Mouse (Mus musculus) brown adipose tissue, adult 24 weeks (tissue): ENCODE data around the gene Irgq. TPM values are rescaled to one million over a fixed set of nuclear protein-coding genes. Genes with fewer than 3 reads are reported as not detected.

Experiments
- H3K27ac ChIP-seq: fragments of 200-500 bp; replicated peaks from 2 replicates; pipeline ENCODE4 v1.5.1; 2012; ENCODE audit warnings: low read depth, mild to moderate bottlenecking, low read length
- H3K4me1 ChIP-seq: fragments of 200-500 bp; 2 replicates; pipeline ENCODE4 v1.6.1; 2012; ENCODE audit warnings: low read length, mixed read lengths; ENCODE audit not compliant: control insufficient read depth, insufficient read depth, insufficient read length
- H3K4me3 ChIP-seq: fragments of 200-500 bp; 2 replicates; pipeline ENCODE4 v1.5.1; 2012; ENCODE audit warnings: low read depth, mild to moderate bottlenecking, low read length, moderate library complexity; ENCODE audit not compliant: insufficient read depth
- polyA plus RNA-seq: library from polyadenylated mRNA; stranded (reverse); fragments of >200 nt; gene quantifications from 2 replicates; pipeline ENCODE4 v1.2.4, GENCODE M21; 2012; ENCODE audit not compliant: missing spikeins, insufficient read depth, insufficient read length

Gene Irgq
- polyA plus RNA-seq, 1 experiment: 9.2 TPM

GRCm38 (mm10) chr7:24528861-24529260, 1.6 kb upstream of the Irgq start:
- Histone ChIP-seq H3K4me1 (peaks cover 5% of the 10 kb centered on the region; the same call in 1 of the 2 replicates), H3K4me3 (no peak overlapping the region), H3K27ac (no peak overlapping the region)

GRCm38 (mm10) chr7:24529580-24529979, 909 bp upstream of the Irgq start:
- peak overlapping the region; percentile 64 for H3K4me3 ChIP-seq
- H3K4me1 ChIP-seq: peaks cover 5% of the 10 kb centered on the region; the same call in 1 of the 2 replicates
- peak overlapping the region; percentile 92 for H3K27ac ChIP-seq

GRCm38 (mm10) chr7:24531211-24531971, 902 bp downstream of the Irgq start:
- peak overlapping the region; percentile 52 for H3K27ac ChIP-seq
- H3K4me3 ChIP-seq: peak overlapping the region; percentile 66
- H3K4me1 ChIP-seq: peaks cover 5% of the 10 kb centered on the region; the same call in 1 of the 2 replicates

- 0 out of 2 replicates have a peak, but pooled peaks cover 5% of the 10 kb centered on the region for H3K4me1 ChIP-seq
- H3K27ac ChIP-seq: no peak overlapping the region
- H3K4me3 ChIP-seq: no peak overlapping the region
These were observed 2.6 kb downstream of the Irgq start for GRCm38 (mm10) chr7:24533031-24533571.

GRCm38 (mm10) chr7:24533806-24534205, 3.3 kb downstream of the Irgq start:
- Histone ChIP-seq H3K4me3 (no peak overlapping the region), H3K4me1 (0 out of 2 replicates have a peak, but pooled peaks cover 5% of the 10 kb centered on the region), H3K27ac (no peak overlapping the region)

GRCm38 (mm10) chr7:24534301-24534700, 3.8 kb downstream of the Irgq start:
- H3K27ac ChIP-seq: no peak overlapping the region
- H3K4me1 ChIP-seq: 0 out of 2 replicates have a peak, but pooled peaks cover 3% of the 10 kb centered on the region
- H3K4me3 ChIP-seq: no peak overlapping the region

GRCm38 (mm10) chr7:24537081-24537480, 6.6 kb downstream of the Irgq start:
- H3K4me1 ChIP-seq: no peaks in the 10 kb centered on the region
- H3K4me3 ChIP-seq: no peak overlapping the region
- no peak overlapping the region for H3K27ac ChIP-seq

GRCm38 (mm10) chr7:24537591-24537990, 7.1 kb downstream of the Irgq start:
- Histone ChIP-seq H3K4me1 (no peaks in the 10 kb centered on the region), H3K4me3 (no peak overlapping the region), H3K27ac (no peak overlapping the region)

GRCm38 (mm10) chr7:24538154-24538553, 7.7 kb downstream of the Irgq start:
- peak overlapping the region; percentile 25; the same call in 1 of the 2 replicates for H3K4me3 ChIP-seq
- no peaks in the 10 kb centered on the region for H3K4me1 ChIP-seq
- no peak overlapping the region for H3K27ac ChIP-seq

GRCm38 (mm10) chr7:24538701-24539100, 8.2 kb downstream of the Irgq start:
- no peak overlapping the region for H3K4me3 ChIP-seq
- no peaks in the 10 kb centered on the region for H3K4me1 ChIP-seq
- H3K27ac ChIP-seq: no peak overlapping the region

GRCm38 (mm10) chr7:24539686-24540085, 9.2 kb downstream of the Irgq start:
- no peak overlapping the region for H3K27ac ChIP-seq

GRCm38 (mm10) chr7:24544506-24544905, 14.0 kb downstream of the Irgq start:
- no peak overlapping the region for H3K4me3 ChIP-seq
- H3K27ac ChIP-seq: no peak overlapping the region
- H3K4me1 ChIP-seq: no peaks in the 10 kb centered on the region; the same call in 1 of the 2 replicates

More at GRCm38 (mm10) chr7:24539686-24540085, 9.2 kb downstream of the Irgq start:
- Histone ChIP-seq H3K4me1 (no peaks in the 10 kb centered on the region), H3K4me3 (no peak overlapping the region)

- H3K27ac ChIP-seq: peak within 1 kb of the TSS; percentile 64
- no peaks in the 10 kb centered on the region; the same call in 1 of the 2 replicates for H3K4me1 ChIP-seq
These were observed 15.7 kb downstream of the Irgq start, which contains the start of the genes Pinlyp and Xrcc1 for GRCm38 (mm10) chr7:24546068-24546614. Gene Pinlyp, minus strand, starts transcription at chr7:24546118. Gene Xrcc1, plus strand, starts transcription at chr7:24546289.

GRCm38 (mm10) chr7:24546634-24547389, 16.3 kb downstream of the Irgq start:
- Histone ChIP-seq H3K27ac (peak overlapping the region; percentile 64), H3K4me1 (no peaks in the 10 kb centered on the region; the same call in 1 of the 2 replicates), H3K4me3 (peak overlapping the region; percentile 81)

More at GRCm38 (mm10) chr7:24546068-24546614, 15.7 kb downstream of the Irgq start, which contains the start of the genes Pinlyp and Xrcc1:
- peak within 1 kb of the TSS; percentile 81 for H3K4me3 ChIP-seq
